Mouse (Mus musculus) hindlimb bud, embryonic 11.5 days (tissue): ENCODE data around the gene Cyp2w1.
"Not testable (repeated sequence)": the region's sequence is repeated elsewhere in the genome, so short reads cannot be mapped to it uniquely, and the experiment has no call there.

ENCODE experiments used
- DNase-seq: peaks from one replicate; pipeline ENCODE4 v3.0.0-alpha.2; 2012; ENCODE audit warnings: low read depth, low spot score; ENCODE audit errors: extremely low spot score

The Cyp2w1 gene

DNA sequence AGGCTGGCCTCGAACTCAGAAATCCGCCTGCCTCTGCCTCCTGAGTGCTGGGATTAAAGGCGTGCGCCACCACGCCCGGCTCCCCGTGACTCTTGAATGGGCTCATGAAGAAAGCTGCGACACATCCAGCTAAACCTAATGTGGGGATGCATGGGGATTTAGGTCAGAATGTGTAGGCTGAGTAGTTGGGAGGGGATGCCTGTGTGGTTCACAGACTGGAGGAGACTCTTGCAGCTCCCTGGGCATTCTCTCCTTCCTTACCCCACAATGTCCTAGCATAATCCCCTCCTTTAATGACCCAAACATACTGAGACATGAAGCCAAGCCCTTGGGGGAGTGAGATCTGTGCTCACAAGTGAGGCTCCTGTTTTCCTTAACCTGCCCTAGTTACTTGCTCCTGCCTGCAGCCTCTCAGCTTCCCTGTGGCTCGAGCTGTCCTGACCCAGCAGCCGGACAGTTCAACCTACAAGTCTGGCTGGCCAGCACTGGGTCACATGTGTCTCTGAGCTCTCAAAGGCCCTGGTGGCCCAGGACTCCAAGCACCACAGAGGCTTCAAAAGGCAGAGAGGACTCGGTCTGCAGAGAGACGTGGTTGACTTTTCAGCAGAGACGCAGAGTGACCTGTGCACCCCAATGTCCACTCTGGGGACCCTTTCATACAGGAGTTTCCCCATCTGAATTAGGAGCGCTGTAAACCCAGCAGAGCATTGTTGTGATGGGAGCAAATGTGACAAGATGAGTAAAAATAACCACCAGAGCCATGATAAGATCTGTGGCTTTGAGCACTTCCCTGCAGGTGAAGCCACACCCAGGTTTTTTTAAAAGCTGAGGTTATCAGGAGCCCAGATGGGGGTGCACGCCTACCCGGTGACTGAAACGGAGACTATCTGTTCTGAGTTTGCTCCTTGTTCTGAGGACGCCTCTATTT is 29.4 kb downstream of the Cyp2w1 start:
- DNase-seq, result no peak

DNA sequence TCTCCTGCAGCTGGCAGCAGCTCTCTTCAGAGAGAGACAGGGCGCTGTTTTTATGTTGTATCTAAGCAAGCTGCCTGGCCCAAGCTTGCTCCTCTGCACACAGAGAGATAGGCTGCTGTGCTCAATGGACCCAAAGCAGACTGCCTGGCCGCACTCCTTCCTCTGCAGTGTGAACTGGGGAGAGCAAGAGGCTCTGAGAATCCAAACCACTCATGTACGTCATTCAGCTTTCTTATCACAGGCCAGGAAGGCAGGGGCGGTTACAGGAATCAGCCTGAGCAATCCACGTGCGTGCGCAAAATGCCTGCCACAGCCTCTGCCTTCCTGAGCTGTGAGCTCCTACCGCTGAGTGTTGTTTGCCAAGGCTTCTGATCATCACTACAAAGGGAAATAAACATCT is 30.3 kb downstream of the Cyp2w1 start:
- DNase-seq, result no peak

DNA sequence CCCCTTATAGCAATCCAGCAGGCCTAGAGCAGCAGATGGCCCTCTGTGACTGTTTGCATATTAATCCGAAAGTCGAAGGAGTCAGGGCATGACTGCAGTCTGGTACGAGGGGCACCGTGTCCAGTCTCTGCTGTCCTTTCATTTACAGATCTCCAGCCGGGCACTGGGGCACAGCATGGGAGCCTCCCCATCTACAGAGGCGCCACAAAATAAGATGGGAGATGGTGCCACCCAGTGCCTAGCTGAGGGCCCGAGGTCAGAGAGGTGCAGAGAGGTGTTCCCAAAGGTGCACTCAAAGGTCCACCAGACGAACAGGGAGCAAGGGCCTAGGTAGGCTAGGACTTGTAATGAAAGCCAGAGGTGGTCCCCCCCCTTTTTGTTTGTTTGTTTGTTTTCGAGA is 30.8 kb downstream of the Cyp2w1 start:
- no peak for DNase-seq

DNA sequence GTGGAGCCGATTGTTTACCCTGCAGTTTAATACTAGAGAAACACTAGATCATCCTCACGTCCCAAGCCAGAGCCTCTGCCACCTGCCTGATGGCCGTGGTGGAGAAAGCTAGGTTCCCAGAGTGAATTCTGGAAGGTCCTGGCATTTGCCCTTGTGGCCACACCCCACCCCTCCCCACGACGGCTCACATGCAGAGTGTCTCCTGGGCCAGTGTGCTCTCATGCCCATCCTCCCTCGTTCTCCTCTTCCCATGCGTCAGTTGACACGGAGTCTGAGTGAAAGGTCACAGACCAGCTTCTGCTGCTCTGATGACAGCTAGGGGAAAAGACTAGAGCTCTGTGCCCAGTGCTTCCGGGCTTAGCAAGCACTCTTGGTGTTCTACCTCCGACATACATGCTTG is 32.1 kb downstream of the Cyp2w1 start:
- DNase-seq, result no peak

DNA sequence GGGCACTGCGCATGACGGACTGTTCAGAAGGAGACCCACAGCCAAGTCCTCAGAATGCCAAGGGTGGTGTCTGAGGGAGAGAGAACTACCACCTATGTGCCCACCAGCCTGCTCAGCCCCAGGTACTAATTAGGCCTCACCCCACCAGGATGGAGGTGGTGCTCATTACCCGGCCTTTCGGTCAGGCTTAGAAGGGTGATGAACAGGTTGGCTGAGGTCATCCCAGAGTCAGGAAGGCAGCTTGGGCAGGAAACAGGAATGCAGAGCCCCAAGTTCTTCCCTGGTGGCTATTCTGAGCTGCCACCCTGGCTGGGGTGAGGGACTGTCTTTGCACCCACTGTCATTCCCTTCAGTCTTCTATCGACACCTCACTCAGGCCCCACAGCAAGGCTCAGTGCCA is 33.6 kb downstream of the Cyp2w1 start:
- no peak for DNase-seq

DNA sequence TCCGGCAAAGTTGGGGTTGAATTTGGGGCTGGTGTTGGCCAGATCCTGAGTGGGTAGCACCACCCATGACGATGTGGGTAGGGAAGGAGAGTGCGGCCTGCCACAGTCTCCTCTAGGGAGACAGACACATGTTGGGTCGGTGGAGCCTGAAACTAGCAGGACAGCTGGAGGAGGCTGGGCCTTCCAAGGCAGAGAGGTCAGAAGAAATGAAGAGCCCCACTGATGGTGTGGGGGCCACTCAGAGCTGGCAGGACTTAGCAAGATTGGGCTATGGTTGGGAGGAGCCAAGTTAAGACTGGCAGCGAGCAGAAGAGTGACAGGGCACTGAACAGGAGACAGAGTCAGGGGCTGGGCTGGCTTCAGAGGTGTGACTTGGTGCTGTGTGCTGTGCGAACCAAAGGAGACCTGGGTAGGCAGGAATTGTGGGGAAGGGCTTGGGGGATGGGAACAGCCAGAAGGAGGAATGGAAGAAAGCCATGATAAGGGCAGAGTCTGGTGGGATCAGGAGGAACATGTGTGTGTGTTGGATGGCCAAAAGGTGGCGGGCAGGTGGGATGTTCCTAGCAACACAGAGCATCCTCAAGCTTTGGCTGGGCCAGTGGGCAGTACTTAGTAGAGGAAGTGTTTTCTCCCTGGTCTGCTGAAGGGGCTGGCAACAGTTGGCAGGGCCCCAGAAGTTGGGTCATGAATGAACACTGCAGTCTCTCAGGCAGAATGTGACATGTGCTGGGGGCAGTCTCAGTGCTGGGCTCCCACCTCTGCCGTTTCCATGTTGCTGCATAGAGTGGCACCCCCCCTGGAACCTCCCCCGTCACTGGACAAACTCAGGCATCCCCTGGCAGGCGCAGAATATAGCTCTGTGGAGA is 35.1 kb downstream of the Cyp2w1 start:
- no peak for DNase-seq

DNA sequence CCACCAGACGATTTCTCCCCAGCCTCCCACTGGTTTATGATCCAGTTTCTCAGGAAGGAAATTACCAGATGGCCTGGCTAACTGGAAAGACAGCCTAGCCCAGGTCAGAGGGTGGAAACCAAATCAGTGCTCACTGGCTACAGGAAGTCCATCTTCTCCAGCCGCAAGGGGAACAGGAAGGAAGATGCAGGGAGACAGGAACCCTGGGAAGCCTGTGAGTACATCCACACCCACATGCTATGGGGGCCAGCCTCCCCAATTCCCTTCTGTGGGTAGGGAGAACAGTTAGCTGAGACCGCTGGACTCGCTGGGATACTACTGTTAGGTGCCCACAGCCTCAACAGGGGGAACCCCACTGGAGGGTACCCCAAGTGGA is 35.8 kb downstream of the Cyp2w1 start:
- DNase-seq, result no peak

DNA sequence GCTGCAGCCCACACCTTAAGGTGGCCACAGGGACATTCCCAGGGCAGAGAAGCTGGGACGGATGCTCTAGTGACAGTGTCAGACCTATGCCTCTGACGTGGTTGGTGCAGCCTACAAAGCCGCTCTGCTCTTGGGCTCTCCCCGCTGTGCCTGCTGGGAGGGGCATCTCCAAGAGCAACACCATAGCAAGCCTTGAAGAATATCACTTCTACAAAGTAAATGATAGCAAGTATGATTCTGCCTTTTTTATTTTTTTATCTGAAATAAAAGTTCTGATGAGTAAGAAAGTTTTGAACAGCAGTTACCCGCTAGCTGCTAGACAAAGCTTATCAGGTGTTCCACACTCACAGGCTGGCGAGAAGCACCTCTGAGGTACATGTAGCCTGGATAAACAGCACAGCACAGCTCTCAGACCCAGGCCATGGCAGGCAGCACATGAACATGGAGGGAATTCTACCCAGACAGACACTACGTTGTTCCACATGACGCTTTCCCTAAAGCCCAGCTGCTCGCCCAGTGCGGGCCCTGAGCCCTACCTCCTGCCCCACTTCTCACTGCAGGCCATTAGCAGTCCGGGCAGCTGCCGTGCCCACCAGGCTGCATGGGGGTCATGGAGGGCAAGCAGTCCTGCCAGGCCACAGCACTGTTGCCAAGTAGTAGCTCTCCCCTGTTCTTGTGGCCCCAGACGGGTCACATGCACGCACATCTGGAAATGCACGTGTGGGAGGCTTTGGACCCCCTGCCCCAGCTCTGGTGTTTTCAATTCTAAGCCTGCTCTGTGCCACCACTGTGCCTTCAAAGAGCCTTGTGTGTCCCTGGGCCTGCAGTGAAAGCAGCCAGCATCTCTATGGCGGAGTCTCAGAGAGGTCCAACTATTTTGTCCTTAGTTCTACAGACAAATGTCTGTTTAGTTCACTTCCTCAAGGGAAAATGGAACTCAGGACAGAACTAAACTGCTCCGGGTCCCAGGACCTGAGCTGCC is 36.6 kb downstream of the Cyp2w1 start:
- DNase-seq, result no peak

DNA sequence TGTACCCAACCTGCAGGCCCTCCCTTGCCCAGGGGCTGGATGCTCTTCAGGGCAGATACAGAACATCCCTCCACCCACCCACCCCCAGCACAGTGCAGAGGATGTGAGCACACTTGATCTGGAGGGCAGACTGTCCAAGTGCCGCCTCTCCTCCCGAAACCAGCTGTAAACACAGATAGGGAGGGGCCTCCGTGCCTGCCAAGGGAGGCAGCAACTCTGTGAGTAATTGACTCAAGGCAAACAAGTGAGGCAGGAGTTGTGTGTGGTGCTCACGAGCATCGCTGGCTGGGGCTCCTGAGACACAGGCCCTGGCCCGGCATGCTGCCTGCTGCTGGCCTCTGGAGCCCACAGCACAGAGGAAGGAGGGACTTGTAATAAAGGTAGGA is 37.3 kb downstream of the Cyp2w1 start:
- no peak for DNase-seq

DNA sequence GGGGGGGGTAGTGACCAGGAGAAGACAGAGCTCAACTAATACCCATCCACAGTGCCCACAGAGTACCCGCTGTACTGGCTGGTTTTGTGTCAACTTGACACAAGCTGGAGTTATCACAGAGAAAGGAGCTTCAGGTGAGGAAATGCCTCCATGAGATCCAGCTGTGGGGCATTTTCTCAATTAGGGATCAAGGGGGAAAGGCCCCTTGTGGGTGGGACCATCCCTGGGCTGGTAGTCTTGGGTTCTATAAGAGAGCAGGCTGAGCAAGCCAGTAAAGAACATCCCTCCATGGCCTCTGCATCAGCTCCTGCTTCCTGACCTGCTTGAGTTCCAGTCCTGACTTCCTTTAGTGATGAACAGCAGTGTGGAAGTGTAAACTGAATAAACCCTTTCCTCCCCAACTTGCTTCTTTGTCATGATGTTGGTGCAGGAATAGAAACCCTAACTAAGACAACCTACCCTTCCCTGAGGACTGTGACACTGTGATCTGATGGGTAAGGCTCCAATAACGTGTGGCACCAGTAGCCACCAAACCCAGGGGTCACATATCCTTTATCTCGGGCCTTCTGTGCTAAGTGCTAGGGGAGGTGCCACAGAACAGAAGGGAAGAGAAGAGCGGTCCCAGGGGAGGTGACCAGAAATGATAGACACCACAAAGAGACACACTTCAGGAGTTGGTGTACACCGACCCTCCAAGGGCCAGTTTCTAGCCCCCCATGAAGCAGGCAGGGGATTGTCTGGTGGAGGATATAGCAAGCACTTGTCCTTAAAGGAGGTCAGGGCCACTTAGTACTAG is 38.1 kb downstream of the Cyp2w1 start:
- not testable (repeated sequence) for DNase-seq

DNA sequence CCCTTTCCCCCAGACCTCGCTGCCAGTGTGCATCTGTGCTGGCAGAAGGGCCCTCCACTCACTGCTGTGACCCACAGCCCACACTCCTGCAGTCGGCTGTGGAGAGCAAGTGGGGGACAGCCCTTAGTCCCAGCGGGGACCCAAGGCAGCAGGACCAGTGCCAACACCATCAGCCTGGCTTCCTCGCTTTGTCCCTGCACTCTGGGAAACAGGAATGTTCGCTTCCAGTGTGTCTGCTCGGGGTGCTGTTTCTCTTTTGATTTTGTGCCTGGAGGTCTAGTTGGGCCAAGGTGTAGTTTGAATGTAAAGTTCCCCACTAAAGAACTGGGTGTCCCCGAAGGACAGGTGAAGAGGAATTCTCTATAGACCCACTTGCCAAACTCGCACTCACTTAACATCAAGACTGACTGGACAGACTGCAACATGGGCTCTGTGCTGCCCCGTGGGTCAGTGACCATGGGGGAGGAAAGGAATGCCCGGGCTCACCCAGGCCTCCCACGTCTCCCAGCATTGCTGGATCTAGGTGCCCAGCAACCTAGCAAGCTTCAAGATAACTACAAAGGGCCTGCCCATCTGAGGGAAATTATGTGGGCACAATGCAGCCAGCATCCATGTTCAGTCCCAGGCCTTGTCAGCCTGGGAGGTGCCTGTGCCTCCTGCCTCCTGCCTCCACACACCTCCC is 39.0 kb downstream of the Cyp2w1 start:
- DNase-seq, result no peak

DNA sequence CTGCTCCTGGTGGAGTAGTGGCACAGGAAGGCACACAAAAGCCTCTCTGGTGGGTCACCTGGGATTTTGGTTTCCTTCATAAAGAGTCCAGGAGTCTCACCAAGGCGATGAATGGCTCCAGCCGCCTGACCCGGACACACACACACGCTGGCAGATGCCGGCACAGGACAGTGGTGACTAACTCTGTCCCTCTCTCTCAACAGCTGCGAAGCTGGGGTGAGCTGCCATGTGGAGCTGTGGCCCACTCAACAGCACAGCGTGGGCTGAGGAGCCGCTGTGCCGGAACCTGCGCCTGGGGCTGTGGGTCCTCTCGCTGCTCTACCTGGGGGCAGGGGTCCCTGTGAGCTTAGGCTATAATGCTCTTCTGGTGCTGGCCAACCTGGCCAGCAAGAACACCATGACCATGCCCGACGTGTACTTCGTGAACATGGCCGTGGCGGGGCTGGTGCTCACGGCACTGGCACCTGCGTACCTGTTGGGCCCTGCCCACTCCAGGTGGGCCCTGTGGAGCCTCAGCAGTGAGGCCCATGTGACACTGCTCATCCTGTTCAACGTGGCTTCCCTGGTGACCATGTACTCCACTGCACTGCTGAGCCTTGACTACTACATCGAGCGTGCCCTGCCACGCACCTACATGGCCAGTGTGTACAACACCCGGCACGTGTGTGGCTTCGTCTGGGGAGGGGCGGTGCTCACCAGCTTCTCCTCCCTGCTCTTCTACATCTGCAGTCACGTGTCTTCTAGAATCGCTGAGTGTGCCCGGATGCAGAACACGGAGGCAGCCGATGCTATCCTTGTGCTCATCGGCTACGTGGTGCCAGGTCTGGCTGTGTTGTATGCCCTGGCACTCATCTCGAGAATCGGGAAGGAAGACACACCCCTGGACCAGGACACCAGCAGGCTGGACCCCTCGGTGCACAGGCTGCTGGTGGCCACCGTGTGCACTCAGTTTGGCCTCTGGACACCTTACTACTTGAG is 40.1 kb downstream of the Cyp2w1 start:
- no peak for DNase-seq

DNA sequence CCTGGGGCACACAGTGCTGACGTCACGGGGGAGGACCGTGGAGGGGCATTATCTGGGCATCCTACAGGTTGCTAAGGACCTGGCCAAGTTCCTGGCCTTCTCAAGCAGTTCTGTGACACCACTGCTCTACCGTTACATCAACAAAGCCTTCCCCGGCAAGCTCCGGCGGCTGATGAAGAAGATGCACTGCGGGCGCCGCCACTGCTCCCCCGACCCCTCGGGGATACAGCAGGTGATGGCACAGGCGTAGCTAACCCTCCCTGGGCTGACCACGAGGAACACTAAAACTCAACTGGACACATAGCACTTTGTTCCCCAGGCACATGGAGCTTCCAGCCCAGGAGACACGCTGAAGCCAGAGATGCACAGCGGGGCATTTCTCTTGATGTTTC is 40.8 kb downstream of the Cyp2w1 start:
- no peak for DNase-seq

DNA sequence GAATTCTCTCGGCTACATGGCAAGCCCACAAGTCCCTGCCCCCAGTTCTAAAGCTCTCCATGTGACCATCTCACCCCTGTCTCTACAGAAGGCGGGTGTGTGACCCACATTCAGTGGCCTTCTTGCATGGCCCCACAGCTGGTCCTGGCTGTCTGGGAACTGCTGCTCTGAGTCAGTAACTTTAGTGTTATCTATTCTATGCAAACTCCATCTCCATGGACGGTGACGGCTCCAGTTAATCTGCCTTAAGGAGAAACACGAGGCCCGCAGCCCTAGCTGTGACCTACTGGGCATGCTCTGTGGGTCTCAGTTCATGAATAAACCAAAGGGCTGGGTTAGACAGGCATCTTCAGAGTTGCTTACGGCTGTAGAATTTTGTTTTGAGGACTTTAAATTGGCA is 42.0 kb downstream of the Cyp2w1 start:
- DNase-seq, result no peak

DNA sequence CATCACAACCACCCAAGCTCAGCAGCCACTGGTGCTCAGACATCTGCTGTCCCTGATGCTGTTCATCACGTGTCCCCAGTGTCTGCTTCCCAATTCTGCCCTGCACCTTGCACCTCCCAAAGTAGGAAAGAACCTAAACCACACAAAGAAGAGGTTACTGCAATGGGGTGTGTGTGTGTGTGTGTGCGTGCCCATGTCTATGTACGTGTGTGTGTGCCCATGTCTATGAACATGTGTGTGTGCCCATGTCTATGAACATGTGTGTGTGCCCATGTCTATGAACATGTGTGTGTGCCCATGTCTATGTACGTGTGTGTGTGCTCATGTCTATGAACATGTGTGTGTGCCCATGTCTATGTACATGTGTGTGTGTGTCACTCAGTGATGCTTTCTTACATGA is 43.1 kb downstream of the Cyp2w1 start:
- no peak for DNase-seq

DNA sequence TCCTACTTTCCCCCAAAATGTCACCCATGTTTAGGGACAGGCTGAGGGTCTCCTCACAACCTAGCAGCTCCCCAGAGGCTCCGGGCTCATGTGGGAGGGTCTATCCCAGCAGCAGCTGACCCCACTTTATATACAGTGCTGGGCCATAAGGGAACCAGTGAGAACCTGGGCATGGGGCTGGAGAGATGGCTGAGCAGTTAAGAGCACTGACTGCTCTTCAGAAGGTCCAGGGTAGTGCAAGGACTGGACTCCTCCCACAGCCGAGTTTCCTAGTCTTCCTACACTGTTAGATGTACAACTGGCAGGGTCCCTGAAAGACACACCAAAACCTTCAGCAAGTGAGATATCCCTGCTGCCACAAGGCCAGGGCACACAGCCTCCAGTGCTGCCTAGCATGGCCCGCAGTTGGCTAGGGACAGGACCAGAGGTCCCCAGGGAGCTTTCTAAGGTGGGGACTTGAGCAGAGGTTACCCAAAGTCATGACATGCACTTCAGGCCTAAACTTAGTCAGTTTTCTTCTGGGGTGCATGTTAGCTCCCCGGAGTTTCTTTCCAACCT is 45.0 kb downstream of the Cyp2w1 start:
- DNase-seq, result no peak

DNA sequence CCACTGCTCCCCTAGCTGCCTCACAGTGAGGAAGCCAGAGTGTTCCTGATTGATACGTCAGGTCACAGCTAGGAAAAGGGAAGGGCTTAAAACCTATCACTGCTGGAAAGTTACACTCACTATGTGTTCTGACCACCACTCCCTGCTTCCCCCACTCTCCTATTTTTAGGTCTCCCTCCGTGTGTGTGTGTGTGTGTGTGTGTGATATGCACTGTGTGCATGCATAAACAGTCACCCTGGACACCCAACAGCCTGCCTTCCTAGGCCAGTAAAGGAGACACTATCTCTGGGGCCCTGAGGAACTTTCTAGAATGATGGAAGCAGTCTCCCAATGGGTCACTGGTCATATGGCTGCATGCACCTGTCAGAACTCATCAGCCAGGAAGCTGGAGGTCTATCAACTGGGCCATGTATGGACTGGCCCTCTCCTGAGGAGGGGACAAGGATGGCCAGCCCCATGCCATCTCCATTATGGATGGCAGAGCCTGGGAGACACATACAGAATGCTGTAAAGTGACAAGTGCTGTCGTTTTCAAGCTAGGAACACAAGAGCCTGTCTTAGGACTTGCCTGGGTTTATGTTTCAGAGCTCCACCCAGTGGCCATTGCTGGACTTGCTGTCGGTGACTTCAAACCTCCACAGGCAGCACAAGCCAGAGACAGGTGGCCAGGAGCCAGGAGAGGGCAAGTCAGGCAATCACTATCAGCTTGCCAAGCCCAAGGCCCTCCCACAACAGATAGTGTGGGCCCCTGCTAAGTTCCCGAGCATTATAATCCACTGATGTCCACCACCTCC is 45.7 kb downstream of the Cyp2w1 start:
- peak; percentile 57 for DNase-seq
